Mouse (Mus musculus) T-cell, adult 2 months (primary cell): ENCODE results near the gene Nacc2.

Experiments used
- DNase-seq: peaks from one replicate; pipeline ENCODE4 v3.0.0; 2022; ENCODE audit warnings: low spot score

Gene Nacc2

DNA sequence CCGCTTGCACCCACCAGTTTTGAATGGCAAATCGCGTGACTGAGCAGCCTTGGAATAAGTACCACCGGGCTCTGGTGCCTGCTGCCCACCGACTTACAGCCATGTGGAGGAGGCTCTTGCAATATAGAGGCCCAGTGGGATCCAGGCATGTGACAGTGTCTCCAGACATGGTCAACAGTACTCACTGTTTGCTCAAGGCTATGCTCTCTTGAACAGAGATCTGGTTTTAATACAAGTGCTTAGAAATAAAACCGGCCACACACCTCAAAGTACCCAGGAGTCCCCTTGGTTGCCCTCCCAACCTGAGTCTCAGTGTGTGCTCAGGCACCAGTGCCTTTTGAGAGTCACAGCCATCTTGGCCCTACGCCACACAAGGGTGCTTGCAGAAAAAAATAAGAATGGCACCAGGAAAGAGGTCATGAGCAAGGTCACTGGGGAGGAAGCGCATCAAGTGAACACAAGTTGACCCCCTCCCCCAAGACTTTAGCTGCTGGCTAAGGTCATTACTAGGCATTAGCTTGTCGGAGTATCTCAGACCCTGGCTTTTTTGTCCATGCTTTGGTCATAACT is at the start of gene Nacc2:
TSS of gene Nacc2 (minus strand) at position 142 of the 570 bp plus-strand sequence.
- DNase-seq = no peak

DNA sequence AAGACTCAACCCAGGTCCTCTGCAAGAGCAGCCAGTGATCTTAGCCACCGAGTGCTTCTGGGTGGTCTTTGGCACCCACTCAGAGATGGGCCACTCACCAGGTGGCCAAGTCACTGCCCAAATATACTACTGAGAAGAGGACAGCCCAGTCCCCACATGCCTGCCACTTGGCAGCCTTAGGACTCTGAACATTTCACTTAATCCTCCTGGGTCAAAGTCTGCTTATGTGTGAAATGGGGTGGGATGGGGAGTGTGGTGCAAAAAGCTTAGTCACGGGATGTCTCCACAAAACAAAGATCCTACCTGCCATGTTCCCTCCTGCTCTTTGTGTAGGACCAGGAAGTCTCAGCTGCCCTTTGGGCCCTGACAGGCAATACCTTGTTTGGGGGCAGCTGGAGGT is 49.1 kb upstream of the Nacc2 start:
- DNase-seq = no peak

DNA sequence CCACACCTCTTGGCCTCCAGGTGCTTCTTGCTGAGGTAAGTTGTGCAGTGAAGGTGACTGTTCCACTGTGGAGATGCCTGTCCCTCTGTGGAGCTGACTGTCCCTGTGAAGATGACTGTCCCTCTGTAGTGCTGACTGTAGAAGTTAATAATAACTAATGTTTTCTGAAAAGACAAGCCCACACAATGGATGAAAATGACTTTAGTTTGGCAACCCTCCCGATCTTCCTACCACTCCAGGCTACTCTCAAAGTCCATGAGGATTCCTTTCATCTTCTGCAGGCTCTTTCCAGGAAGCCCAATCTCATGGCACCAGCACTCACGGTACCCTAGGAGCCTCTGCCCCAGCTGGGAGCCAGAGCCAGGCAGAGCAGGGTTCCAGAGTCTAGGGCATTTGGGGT is 47.4 kb upstream of the Nacc2 start:
- DNase-seq = no peak

DNA sequence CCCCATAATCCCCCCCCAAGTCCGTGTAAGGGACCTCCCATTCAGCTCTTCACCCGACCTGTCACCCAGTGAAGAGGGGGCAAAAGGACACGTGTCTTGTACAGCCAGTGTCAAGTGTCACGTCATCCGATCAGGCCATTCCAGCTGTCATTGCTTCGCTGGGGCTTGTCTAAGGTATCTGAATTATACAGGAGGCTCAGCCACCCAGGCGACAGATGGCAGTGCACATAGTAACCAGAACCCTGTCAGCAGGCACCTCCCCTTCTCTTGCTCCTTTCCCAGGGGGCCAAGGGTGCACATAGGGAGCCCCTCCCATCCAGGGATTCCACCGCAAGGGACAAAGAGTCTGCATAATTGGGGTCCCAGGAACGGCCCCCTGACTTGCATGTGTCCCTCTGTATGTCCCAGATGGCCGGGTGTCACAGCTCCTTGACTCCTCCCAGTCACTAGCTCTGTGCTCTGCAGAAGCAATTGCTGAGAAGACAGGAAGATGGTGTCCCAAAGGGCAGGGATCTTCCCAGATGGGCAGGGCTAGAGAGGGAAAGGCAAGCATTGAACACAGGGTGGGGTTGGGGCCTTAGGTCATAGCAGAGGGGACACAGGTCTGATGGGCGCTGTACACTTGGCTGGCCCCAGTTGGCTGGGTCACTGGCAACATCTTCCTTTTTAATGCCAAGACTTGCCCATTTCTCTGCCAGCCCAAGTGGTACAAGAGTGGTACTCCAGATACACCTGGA is 46.0 kb upstream of the Nacc2 start:
- no peak for DNase-seq

DNA sequence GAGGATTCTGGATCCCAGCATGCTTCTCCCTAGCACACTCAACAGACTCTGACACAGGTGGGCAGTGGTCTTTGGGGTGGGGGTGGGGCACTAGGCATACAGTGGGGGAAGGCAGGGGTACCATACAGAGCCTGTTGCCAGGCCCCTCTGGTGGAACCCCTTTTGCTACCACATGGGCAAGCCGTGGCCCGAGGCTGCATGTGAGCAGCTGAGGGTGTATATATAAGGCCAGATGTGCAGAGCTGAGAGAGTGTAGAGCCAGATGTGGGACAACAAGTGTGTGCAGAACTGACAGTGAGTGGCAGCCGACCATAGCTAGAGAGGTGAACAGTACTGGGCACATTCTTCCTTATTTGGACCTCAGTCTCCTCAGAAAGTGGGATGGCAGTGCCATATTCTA is 43.9 kb upstream of the Nacc2 start:
- no peak for DNase-seq

DNA sequence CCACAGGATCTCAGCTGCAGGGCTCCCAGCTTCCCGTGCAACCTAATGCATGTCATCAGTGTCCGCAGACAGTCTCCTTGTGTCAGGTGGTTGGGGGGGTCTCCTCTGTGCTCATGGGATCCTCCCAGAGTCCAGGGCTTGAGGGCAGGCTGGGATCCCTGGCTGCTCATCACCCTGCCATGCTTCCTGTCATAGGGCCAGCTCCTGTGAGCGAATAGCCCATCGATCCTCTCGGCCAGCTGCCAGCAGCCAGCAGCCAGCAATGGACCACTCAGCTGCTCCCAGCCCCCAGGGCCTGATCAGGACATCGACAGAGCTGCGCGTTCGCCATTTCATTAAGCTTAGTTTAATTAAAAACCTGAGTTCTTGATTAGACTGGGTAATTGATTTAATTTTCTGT is 35.0 kb upstream of the Nacc2 start:
- no peak for DNase-seq

DNA sequence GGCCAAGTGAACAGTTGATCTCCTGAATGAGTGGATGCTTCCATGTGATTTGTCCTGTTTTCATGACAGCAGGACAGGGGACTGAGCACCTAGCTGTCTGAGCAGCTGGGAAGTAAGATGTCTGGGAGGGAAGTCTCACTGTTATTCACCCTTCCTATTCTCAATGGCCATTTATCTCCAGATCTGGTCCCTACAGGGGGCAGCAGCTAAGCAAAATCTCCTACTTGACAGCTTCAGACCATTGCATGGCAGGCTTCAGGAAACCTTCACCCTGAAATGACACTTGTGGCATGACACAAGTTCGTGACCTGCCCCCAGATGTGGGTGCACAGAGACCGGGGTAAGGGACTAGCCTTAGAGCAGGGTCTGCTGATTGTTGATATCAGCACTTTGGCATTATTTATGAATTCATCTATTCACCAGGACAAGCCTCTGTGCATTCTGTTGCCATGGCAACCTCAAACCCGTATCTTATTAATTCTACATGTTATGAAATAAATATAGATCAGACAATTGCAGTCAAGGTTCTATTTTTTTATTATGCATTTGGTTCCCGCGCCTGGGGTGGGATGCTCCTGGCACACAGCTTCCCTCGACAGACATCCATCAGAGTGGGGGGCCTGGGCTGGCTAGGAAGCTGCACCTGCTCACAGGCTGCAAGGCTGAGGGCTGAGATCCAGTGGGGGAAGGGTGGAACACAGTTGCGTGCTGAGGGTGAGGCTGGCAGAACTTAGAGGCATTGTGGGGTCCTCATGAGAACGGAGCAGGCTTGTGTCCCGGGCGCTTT is 33.4 kb upstream of the Nacc2 start:
- DNase-seq = no peak

DNA sequence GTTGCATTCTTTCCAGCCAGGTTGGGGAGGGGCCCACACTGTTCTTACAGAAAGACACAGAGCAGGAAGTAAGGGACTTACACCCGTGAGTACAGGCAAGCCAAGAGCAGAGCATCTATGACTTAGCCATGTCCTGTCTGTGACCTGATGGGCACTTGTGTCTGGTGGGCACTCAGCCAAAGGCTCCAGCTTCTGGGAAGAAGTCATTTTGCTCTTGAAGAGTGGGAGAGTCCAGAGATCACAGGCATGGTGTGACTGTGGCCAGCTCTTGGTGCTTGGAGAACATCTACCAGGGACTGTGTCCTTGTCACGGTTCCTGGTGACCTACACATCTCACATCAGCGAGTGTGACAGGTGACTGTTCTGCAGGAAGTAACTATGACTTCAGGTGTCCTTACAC is 32.7 kb upstream of the Nacc2 start:
- no peak for DNase-seq

DNA sequence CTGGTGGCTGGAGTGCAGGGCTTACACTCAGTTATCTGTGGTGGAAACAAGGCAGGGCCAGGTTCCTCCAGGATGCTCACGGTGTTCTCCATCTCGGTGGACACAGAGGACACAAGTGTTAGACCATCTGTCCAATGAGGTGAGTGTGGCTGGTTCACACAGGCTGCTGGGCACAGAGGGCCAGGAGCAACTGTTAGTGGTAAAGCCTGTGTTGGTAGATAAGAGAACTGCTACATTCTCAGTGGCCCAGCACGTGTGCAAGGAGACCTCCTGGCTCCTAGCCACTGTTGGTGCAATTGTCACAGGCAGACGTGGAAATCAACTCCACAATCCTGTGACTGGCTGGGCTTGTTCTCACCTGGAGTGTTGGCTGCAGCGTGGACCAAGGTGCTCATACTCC is 31.6 kb upstream of the Nacc2 start:
- DNase-seq = no peak

DNA sequence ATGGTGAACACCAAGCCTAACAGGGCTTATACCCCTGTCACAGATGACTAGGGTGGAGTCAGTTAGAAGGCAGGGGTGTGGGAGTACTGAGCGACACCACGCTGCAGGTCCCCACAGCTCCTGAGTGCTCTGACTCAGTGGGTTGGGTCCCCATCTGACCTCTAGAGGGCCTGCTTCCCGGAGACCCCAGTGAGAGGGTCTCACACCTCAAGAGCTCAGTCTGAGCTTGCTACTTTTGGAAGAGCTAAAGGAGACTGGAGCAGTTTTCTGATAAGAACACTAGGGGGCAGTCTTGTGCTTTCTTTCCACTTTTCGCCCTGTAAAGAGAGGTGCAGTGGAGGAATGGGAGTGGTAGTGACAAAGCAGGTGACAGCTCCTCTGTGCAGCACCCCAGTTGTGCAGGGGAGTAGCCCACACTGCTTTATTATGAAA is 30.9 kb upstream of the Nacc2 start:
- DNase-seq = peak; percentile 34

DNA sequence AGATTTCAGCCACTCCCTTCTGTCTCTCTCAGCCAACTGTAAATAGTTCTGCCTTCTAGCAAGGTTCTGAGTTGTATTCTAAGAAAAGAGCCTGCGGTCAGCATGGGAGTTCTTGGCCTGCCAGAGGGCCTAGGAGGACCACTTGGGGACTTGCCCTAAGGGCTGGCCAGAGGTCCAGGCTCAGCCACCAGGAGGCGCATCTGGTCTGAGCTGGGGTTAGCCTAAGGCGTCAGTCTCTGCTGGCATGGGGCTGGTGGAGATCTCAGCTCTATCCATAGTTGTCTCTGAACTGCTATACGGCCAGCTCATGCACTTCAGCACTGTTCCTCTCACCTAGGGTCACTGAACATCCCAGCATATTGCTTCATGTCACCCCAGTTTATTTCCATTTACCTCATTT is 30.3 kb upstream of the Nacc2 start:
- DNase-seq = no peak

DNA sequence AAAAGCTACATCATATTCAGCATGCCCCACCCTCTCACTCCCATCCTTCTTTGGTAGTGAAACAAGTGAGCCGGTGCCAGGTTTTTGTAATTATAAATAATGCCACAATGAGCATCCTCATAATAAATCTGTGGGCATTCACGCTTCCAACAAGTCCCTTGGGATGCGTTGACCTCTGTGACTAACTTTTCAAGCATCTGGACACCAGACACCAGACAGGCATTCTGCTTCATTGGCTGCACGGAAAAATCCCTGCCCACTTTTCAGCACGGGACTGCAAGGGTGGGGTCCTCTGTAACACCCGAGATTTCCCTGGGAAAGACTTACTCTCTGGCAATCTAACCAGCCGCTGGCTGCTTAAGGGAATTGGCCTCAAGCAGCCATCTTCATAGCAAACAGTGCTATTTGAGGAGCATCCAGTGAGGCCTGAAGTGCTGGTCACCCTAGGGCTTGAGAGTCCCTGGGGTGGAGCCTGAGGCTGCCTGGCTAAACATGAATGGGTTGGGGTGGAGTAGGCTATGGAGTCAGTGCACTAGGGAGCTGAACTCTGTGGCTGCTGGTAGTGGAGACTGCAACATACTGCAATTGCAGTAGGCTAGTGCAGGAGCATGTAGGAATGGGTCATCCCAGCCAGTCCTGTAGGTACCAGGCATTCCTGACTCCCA is 24.8 kb upstream of the Nacc2 start:
- no peak for DNase-seq

DNA sequence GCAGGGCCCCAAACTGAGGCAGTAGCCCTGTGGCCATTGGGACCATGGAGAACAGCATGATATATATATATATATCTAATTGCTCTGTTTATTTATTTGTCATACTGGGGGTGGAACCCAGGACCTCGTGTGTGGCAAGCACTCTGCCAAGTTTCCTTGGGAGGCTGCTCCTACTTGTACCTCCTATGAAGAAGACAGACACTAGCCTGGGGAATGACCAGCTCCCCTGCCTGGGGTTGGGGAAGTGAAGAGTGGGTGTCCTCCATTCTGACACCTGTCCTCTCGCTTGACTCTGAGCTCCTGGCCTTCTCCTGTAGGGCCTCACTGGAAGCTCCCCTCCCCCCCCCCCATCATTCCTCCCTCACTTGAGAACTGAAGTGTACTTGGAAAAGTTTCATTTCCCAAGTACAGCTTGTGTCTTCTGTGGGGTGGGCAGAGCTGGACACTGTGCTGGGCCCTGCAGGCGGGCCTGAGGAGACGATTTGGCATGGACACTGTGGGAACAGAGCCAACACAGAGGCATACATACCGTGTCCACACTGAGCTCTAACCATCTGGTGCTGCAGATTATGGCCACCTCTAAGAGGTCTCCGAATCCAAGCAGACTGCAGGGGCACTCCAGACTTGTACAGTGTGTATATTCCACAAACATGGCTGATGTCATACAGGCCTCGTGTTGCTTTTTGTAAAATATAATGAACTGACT is 23.5 kb upstream of the Nacc2 start:
- no peak for DNase-seq

DNA sequence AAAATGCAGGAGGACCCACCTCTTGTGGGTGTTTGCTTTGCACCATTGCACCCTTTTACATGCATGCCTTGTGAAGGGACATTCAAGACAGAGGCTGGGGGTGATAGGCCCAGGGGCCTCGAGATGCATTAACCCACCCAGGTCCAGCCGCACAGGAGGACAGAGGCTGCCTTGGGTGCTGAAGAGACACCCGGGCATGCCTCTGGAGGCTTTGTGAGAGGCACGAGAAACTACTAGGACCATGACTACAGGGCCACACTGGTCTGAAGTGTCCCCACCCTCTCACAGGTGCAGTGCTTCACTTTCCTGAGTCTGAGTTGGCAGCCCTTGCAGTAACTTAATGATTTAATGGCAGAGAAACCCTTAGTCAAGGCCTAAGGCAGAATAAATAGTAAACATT is 22.1 kb upstream of the Nacc2 start:
- no peak for DNase-seq

DNA sequence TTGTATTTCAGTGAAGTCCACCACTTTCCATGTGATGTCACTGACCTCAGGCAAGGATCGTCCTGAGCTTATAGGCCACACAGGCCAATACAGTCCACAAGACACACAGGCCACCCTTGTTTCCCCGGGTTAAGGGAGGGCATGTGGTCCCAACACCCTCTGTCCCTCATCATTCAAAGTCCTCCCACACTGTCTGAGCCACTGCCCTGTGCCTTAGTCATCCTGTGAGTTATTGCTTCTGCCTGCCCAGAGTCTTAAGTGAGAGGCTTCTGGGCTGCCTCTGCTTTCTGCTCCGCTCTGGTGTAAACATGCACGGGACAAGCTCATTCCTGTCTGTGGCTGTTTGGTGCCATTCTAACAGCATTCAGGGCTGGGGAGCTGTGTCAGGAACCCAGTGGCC is 21.3 kb upstream of the Nacc2 start:
- no peak for DNase-seq

DNA sequence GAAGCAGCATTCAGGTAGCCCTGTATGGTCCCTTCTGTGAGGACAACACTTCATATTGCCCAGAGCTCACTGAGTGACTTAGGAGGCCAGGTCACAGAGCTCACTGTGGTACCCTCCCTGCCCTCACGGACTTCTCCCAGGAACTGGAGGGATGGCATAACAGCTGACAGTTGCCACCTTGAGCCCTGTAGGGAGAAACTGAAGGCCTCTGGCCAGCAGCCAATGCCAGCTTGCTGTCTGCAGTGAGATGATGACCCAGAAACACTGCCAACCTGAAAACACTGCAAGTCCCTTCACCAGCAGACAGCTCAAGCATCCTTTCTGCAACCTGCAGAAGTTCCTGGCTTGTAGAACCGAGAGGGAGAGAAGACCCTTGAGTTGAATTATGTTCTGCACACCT is 20.5 kb upstream of the Nacc2 start:
- no peak for DNase-seq

DNA sequence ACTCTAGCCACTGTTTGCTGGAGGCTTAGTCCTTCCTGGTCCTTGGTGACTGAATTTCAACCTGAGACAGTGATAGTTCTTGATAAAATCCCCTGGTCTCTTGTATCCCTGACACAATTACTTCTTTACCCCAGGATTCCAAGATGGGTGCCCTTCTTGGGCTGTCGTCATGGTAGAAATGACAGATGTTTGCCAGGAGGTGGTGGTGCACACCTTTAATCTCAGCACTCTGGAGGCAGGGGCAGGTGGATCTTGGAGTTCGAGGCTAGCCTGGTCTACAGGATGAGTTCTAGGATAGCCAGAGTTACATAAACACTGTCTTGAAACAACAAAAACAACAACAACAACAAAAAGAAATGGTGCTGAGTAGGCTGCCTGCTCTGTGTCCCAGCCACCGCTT is 20.0 kb upstream of the Nacc2 start:
- DNase-seq = no peak

DNA sequence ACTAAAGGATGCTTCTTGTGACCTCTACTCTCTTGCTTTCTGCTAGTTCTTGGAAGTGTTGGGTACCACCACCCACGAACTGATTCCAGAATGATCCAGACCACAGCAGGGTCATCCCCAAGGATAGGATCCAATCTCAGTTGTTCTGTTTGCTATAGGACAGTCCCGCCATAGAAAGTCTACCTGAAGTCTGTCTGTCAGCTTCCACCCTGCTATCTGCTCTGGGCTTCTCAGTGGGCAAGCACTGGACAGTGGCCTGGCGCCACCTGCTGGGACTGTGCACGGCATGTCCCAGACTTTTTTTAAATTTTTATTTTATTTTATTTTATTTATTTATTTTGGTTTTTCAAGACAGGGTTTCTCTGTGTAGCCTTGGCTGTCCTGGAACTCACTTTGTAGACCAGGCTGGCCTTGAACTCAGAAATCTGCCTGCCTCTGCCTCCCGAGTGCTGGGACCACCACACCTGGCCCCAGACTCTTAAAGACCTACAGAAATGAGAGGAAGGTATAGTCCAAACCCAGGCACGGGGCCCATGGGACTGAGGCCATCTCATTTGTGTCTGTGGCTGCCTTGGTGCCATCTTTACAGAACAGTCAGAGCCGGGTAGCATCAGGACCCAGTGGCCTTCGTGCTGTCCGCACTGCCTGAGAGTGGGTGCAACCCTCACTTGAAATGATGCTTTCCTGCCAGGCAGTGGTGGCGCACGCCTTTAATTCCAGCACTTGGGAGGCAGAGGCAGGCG is 19.0 kb upstream of the Nacc2 start:
- DNase-seq = peak; percentile 39

DNA sequence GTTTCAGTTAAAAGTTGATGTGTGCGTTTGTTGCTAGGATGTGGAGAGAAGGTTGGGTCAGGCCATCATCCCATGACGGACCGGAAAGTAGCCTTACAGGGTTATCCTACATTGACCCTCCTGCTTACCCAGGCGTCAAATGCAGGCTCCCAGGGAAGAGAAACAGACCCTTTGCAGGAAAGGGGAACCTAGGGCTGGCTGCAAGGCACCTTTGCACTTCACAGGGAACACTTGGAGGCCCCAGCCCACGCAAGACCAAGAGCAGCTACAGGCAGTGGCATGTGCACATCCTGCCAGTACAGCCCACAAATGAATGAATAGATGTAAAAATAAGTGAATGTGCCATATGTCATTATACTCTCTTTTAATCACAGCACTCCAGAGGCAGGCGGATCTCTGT is 17.9 kb upstream of the Nacc2 start:
- DNase-seq = peak; percentile 19

DNA sequence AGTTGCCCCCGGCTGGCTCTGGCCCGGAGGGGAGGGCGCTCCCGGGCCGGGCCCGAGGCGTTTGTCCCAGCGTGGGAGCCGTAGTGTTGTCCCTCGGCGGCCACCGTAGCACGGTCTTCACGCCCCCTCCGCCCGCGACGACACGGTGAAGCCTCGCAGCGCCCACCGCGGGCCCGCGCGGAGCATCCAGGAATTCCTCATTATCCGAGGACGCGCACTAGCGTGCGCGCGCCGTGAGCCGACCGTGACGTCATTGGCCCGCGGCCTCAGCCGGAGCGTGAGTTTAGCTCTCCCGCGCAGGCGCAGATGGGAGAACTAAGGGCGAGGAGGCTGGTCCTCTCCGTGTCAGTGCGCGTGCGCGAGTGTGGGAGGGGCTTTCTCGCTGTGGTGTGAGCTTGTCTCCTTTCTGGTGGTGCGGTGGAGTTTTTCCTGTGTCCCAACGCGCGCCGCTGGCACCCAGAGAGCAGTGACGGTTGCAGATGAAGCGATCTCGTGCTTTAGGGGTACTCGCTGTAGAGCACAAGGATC is 17.3 kb upstream of the Nacc2 start:
- peak; percentile 98 for DNase-seq

DNA sequence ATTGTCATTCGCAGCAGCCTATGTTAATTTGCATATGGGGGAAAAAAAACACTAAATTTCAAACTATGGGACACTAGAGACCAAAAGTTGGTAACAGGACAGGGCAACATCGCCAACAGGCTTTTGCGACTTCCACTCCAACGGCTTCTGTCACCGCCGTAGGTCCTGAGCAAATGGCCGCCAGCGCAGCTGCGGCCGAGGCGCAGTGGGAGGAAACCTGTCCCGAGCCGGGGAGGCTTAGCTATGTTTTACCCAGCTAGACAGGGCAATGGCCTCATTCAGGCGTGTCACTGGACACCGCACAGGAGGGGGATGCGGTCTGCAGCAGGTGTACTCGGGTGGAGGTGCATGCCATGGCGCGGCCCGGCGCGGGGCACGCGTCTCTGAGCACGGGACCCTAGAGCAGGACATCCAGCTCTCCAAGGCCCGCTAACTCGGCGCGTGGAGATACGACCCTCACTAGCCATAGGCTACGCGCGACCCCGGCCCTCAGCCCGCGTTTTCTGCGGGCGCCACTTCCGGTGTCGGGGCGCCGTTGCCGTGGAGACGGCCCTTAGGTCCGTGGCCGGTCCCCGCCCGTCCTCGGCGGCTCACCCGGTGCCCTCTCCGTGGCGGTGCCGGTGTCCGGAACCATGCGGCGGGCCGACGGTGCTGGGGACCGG is 16.7 kb upstream of the Nacc2 start:
- DNase-seq = no peak
